Mouse (Mus musculus) retina, embryonic 14.5 days (tissue): Measurements from ENCODE around the gene Bora.

Source experiments
- DNase-seq: peaks from one replicate; pipeline ENCODE4 v3.0.0-alpha.2; 2015; ENCODE audit warnings: low spot score

The Bora gene

GRCm38 (mm10) chr14:99063091-99063490 lies 17.1 kb downstream of the Bora start:
- no peak for DNase-seq

GRCm38 (mm10) chr14:99071146-99071545 lies 25.1 kb downstream of the Bora start:
- DNase-seq = no peak

- DNase-seq = no peak
Measured at GRCm38 (mm10) chr14:99088947-99089346, 42.9 kb downstream of the Bora start.

- peak; percentile 98 for DNase-seq
Measured at GRCm38 (mm10) chr14:99099267-99099966, 53.4 kb downstream of the Bora start, which contains the start of the genes Pibf1 and Dis3. Pibf1 (plus strand) TSS chr14:99099424. Dis3 (minus strand) TSS chr14:99099770.

- no peak for DNase-seq
Measured at GRCm38 (mm10) chr14:99099967-99100587, 54.1 kb downstream of the Bora start.

GRCm38 (mm10) chr14:99103050-99103449 lies 57.0 kb downstream of the Bora start:
- no peak for DNase-seq

GRCm38 (mm10) chr14:99104542-99105123 lies 58.6 kb downstream of the Bora start:
- DNase-seq = no peak

- DNase-seq = no peak
Measured at GRCm38 (mm10) chr14:99106671-99107070, 60.6 kb downstream of the Bora start.

- DNase-seq = no peak
Measured at GRCm38 (mm10) chr14:99107631-99108187, 61.7 kb downstream of the Bora start.

GRCm38 (mm10) chr14:99108762-99109161 lies 62.7 kb downstream of the Bora start:
- DNase-seq = no peak

GRCm38 (mm10) chr14:99117576-99117975 lies 71.6 kb downstream of the Bora start:
- no peak for DNase-seq

- DNase-seq = no peak
Measured at GRCm38 (mm10) chr14:99121584-99122339, 75.7 kb downstream of the Bora start.

- DNase-seq = no peak
Measured at GRCm38 (mm10) chr14:99124076-99124475, 78.1 kb downstream of the Bora start.
